Mouse (Mus musculus): ENCODE measurements around the gene L3hypdh.

DNA sequence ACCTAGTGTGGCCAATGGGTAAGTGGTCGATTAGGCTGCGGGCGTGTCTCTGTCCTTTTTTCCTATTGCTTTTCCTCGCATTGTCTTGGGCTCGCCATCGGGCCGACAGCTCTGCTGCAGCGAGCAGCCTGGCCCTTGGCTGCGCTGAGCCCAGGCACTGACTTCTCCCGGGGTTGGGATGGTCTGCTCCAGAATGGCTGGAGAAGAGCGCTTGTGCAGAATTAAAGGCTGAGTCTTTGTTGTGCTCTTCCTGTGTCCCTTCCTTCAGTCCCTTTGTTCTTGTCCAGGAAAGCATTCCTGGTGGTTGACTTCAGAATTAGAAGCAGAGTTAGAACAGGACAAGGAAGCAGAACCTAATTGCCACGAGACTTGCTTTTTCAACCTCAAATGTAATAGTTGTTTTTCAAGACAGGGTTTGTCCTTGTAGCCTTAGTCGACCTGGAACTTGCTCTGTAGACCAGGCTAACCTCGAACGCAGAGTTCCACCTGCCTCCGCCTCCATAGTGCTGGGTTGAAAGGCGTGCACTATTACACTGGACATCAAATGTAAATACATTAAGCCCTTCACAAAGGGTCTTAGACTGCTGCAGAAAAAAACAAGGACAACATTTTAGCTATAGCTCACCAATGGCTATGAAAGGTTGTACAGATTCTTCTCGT, 1.1 kb upstream of the L3hypdh start:
- TF ChIP-seq USF1 (IDR thresholded peaks at IDR 0.05; ENCODE audit: low read depth) (no peak), POLR2AphosphoS2 (IDR thresholded peaks at IDR 0.05; ENCODE audit: insufficient read length, low read depth) (no peak), TCF12 (IDR thresholded peaks at IDR 0.05; ENCODE audit: insufficient read depth, poor library complexity, severe bottlenecking) (no peak), POLR2A (IDR thresholded peaks at IDR 0.05; ENCODE audit: insufficient read length, low read depth) (no peak), MAX (IDR thresholded peaks at IDR 0.05; ENCODE audit: low read depth) (no peak), CEBPB (IDR thresholded peaks at IDR 0.05; ENCODE audit: insufficient read depth, poor library complexity, severe bottlenecking) (no peak), MYOD1 (IDR thresholded peaks at IDR 0.05; ENCODE audit: control insufficient read depth in 1 of 3, insufficient read length in 2 of 3, low read depth in 2 of 3) (no peak), REST (IDR thresholded peaks at IDR 0.05; ENCODE audit: insufficient read depth, insufficient read length) (no peak)

Measured in myocyte (in vitro differentiated cells).